ENCODE assay signal across 21 mouse cellular contexts in genomic region chr3:60796207-60796606, GRCm38 (mm10).
"Had no signal": no experiment of that assay in that cellular context is flagged by ENCODE, and none has a peak within 500 bp of the region (broad histone marks: within the 10 kb centered on the region; RNA-seq: fewer than 3 reads in every experiment).

No protein-coding gene starts in this region.

- DNase-seq: heart, postnatal 10 days; heart, postnatal 14 days; heart, postnatal 36 days; heart, postnatal 4 days; kidney, adult 11 months; kidney, adult 18-20 months; kidney, adult 2 months; kidney, adult 8-10 months; kidney, adult 9 months; kidney, postnatal 10 days; kidney, postnatal 14 days; kidney, postnatal 25 days; kidney, postnatal 36 days; kidney, postnatal 4 days; layer of hippocampus, postnatal 36 days had no signal

- ATAC-seq: hindbrain, embryonic 16.5 days; hindbrain, postnatal 0 days; inflammation-experienced regulatory T-cells, adult 6 months; intestine, embryonic 15.5 days; intestine, embryonic 16.5 days; intestine, postnatal 0 days had no signal
